Mouse (Mus musculus) ES-E14 (cell line): Measurements from ENCODE around the gene Fam111a.

ENCODE experiments used
- HCFC1 ChIP-seq: IDR thresholded peaks from 2 replicates; pipeline ENCODE4 v1.6.1; 2012; ENCODE audit warnings: low read length, inconsistent platforms, borderline replicate concordance; ENCODE audit not compliant: insufficient read depth
- MAFK ChIP-seq: IDR thresholded peaks from 2 replicates; pipeline ENCODE4 v1.6.1; 2014; ENCODE audit warnings: mild to moderate bottlenecking, low read depth, low read length, inconsistent platforms; ENCODE audit not compliant: insufficient read depth
- ZC3H11A ChIP-seq: IDR thresholded peaks from 2 replicates; pipeline ENCODE4 v1.6.1; 2012; ENCODE audit warnings: low read depth, mild to moderate bottlenecking, inconsistent platforms, low read length, borderline replicate concordance

GRCm38 (mm10) chr19:12556293-12556692, 10.8 kb downstream of the Fam111a start:
- TF ChIP-seq MAFK (no peak), HCFC1 (no peak), ZC3H11A (no peak)
